Mouse (Mus musculus): ENCODE data around the gene Gzmm.

The Gzmm gene

GRCm38 (mm10) chr10:79701443-79702129, 12.8 kb downstream of the Gzmm start:
- 63% methylated on average over 10 of the region's 10 CpGs for WGBS

- 64% methylated on average over 4 of the region's 4 CpGs for WGBS
Observed at GRCm38 (mm10) chr10:79702970-79703369, 14.2 kb downstream of the Gzmm start.

- WGBS: 60% methylated on average over 10 of the region's 10 CpGs
Observed at GRCm38 (mm10) chr10:79703541-79703940, 14.7 kb downstream of the Gzmm start.

GRCm38 (mm10) chr10:79704065-79704969, 15.5 kb downstream of the Gzmm start, which contains the start of gene Bsg:
TSS of gene Bsg (plus strand) at chr10:79704491.
- WGBS: 1% methylated on average over 65 of the region's 65 CpGs

DNA sequence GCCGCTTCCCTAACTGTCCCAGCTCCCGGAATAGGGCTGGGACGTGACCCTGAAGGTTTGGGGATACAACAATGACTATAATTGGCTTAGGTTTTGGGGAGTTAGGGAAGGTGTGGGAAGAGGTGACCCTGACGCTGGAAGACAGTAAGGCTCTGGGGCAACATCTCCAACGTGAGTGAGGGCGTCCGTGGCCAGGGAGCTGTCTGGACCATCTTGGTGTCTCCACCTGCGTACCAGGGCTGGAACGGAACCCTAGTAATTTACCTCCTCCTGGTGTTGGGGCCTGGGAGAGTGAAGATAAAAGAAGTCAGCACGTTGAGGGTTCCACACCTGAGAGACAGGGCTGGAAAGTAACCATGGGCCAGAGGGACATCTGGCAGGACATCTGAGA, 16.1 kb downstream of the Gzmm start:
- WGBS: 2% methylated on average over 10 of the region's 10 CpGs

GRCm38 (mm10) chr10:79705951-79706350, 17.1 kb downstream of the Gzmm start:
- WGBS: 58% methylated on average over 5 of the region's 5 CpGs

GRCm38 (mm10) chr10:79706406-79707094, 17.7 kb downstream of the Gzmm start:
- 51% methylated on average over 5 of the region's 5 CpGs for WGBS

DNA sequence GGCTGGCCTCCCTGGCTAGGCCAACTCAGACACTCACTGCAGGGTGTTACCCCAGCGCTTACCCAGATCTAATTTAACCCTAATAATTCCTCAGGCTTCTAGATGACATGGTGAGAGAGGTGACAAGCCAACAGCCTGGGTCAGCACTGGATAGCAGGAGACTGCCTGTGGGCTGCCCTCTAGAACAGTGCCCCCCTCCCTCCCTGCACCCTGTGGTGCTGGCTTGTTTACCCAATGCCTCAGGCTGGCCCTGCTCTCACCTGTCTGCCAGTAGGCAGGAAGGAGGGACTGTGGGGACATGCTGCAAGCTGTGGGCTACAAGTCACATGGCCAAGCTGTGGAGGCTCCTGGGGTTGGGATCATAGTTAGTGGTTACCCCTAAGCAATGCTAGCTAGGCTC, 18.3 kb downstream of the Gzmm start:
- WGBS: 85% methylated on average over 1 of the region's 1 CpGs

- 40% methylated on average over 4 of the region's 4 CpGs for whole genome bisulfite sequencing
Observed at GRCm38 (mm10) chr10:79707759-79708158, 18.9 kb downstream of the Gzmm start.

DNA sequence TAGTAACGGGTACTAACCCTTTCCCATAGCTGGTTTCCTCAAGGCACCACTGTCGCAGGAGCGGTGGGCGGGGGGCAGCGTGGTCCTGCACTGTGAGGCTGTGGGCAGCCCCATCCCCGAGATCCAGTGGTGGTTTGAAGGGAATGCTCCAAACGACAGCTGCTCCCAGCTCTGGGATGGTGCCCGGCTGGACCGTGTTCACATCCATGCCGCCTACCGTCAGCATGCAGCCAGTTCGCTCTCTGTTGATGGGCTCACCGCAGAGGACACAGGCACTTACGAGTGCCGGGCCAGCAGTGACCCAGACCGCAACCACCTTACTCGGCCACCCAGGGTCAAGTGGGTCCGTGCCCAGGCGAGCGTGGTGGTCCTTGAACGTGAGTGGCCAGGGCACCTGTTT, 19.8 kb downstream of the Gzmm start:
- 66% methylated on average over 21 of the region's 21 CpGs for WGBS

GRCm38 (mm10) chr10:79709307-79709706, 20.5 kb downstream of the Gzmm start:
- whole genome bisulfite sequencing: 57% methylated on average over 7 of the region's 7 CpGs

DNA sequence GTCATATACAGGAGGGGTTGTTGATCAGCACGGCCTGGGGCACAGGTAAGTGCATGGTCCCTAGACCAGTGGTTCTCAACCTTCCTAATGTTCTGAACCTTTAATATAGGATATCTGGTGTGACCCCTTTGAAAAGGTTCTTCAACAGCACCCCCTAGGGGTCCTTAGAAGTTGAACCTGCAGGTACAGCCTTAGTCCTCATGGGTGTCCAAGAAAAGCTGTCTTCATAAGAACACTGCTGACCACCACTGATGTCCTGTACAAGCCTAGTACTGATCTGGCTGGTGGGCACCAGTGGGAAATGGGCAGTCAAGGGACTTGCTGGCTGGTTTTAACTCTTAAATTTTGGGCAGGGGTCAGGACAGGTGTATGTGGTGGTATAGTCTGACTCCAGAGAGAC, 23.2 kb downstream of the Gzmm start:
- 72% methylated on average over 1 of the region's 1 CpGs for WGBS

- 9% methylated on average over 4 of the region's 6 CpGs for WGBS
Observed at GRCm38 (mm10) chr10:79712499-79713126, 23.8 kb downstream of the Gzmm start.

DNA sequence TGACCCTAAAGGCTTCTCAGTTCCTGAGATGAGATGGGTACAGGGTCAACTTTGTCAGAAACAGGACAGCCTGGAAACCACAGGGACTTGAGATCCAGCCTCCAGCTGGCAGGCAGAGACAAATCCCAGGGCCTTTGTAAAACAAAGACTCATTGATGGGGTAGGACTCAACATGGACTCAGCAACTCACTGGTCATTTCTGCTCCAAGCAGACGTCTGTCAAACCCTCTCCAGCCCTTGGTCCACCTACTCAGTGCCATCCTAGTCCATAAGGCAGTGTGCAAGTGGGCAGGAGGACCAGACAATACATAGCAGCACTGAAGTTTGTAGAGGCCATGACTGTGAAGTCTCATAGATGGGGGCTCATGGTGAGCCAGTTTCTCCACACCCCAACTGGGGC, 24.3 kb downstream of the Gzmm start:
- 5% methylated on average over 1 of the region's 1 CpGs for WGBS

DNA sequence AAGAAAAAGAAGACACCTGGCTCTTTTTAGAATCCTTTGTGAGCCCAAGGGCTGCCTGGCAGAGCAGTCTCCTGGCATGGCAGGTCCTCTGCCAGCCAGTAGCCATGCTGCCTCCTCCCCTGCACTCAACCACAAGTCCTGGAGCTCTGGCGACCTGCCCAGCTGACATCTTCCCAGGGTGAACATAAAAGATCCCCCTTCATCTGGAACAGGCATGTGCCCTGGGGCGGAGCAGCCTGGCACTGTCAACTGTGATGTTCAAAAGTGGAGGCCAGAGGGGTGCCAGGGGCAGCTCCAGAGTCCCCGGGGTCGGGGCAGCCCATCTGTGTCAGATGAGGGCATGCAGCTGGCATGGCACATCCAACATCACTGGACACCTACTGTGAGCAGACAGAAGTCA, 26.2 kb downstream of the Gzmm start:
- 43% methylated on average over 4 of the region's 4 CpGs for WGBS

DNA sequence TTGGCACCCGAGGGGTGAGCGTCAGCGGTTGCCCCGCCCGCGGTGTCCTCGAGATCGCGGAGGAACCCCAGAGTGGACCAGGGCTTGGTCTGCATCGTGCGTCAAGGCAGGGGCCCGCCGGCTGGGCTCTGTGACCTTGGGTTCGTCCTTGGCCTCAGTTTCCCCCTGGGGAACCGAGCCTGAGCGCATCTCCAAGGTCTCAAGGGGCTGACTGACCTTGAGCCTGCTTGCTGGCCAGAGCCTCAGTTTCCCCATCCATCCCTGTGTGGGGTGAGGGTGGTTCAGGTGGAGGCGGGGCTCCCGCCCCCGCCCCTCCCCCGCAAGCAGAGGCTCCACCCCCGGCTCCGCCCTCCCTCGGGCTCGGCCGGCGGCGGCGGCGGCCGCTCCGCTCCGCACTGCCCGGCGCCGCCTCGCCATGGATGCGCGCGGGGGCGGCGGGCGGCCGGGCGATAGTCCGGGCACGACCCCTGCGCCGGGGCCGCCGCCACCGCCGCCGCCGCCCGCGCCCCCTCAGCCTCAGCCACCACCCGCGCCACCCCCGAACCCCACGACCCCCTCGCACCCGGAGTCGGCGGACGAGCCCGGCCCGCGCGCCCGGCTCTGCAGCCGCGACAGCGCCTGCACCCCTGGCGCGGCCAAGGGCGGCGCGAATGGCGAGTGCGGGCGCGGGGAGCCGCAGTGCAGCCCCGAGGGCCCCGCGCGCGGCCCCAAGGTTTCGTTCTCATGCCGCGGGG, 27.6 kb downstream of the Gzmm start, which contains the start of gene Hcn2:
Gene Hcn2, plus strand, starts transcription at position 381 of the 734 bp plus-strand sequence.
- WGBS: under 1% methylated on average over 78 of the region's 91 CpGs

DNA sequence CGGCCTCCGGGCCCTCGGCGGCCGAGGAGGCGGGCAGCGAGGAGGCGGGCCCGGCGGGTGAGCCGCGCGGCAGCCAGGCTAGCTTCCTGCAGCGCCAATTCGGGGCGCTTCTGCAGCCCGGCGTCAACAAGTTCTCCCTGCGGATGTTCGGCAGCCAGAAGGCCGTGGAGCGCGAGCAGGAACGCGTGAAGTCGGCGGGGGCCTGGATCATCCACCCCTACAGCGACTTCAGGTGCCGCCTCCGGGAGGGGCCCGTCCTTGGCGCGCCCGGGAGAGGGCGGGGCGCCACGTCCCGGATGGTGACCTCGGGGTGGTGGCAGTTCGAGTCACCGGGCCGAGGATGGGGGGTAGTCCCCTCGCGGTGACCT, 28.2 kb downstream of the Gzmm start:
- WGBS: under 1% methylated on average over 44 of the region's 44 CpGs

- 2% methylated on average over 43 of the region's 43 CpGs for WGBS
Observed at GRCm38 (mm10) chr10:79717640-79718357, 29.0 kb downstream of the Gzmm start.

DNA sequence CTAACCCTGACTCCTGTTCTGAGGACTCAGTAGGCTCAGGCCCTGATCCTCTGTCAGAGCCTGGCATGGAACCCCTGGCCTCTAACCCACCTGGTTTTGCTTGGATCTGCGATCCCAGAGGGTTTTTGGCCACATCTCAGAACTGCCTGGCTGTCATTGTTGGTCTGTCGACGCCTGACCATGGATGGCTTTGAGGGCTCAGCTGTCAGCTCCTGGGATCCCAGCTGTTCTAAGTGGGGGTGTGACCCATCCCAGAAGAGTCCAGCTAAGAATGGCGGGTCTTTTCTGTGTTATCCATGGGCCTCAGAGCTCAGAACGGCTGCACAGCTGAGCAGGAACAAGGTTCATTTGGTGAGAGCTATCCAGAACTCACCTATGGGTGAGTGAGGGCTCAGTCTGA, 32.3 kb downstream of the Gzmm start:
- 64% methylated on average over 5 of the region's 5 CpGs for WGBS

- WGBS: 18% methylated on average over 6 of the region's 6 CpGs
Observed at GRCm38 (mm10) chr10:79723047-79723446, 34.2 kb downstream of the Gzmm start.
